Mouse (Mus musculus): ENCODE measurements around the gene Adgra1. TPM values are rescaled to one million over a fixed set of nuclear protein-coding genes. Genes with fewer than 3 reads are reported as not detected.

Gene Adgra1
- polyA plus RNA-seq, 1 experiment from 2014 or later, result 31.5 TPM

DNA sequence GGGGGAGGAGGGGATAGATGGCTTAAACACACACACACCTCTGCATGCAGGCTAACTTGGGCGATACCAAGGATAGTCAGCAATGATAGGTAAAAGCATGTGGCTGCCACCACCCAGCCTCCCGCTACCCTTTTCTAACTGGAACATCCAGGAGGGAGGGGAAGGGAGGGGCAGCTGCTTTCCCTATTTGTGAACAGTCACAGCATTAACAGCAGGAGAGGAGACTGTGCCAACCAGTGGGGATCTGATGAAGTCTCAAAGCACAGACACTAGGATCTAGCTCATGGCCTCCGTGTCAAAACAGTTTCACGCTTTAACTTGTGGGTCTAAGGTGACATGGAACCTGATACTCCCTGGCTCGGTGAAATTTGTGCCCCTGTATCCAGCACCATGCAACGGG is 23.9 kb upstream of the Adgra1 start:
- Histone ChIP-seq H3K36me3 (ENCODE audit: control insufficient read depth, insufficient read depth, low read length) (no peaks in the 10 kb centered on the region), H3K4me3 (ENCODE audit: low read depth, low read length) (no peak overlapping the region), H3K4me1 (ENCODE audit: control insufficient read depth, insufficient read depth, low read length) (peaks cover 8% of the 10 kb centered on the region; the same call in 1 of the 2 replicates), H3K9ac (ENCODE audit: low read depth, low read length) (no peak overlapping the region), H3K4me2 (ENCODE audit: low read length) (no peak overlapping the region), H3K27me3 (ENCODE audit: control insufficient read depth, insufficient read depth, low read depth, low read length) (no peaks in the 10 kb centered on the region), H3K27ac (ENCODE audit: low read length) (no peak overlapping the region), H3K9me3 (replicated peaks; ENCODE audit: control insufficient read depth, low read length, poor library complexity, severe bottlenecking) (no peaks in the 10 kb centered on the region)
- no peak for ATAC-seq
- WGBS, result 71% methylated on average over 6 of the region's 6 CpGs

DNA sequence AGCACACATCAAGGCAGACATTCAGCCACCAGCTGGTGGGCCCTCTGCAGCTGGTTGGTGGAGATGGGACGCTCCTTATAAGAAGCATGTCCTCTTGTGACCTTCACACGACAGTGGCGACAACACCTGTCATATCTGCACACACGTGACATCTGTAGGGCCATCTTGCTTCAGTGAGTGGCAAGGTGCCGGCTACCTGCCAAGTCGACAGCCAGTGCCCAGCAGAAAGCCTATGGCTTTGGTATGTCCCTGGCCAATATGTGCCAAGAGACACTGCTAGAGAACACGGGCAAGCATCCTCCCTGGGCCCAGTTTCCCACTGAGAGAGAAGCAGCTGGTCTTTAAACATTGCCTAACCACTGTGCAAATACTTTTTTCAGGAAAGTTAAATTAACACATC is 22.3 kb upstream of the Adgra1 start:
- Histone ChIP-seq H3K4me3 (ENCODE audit: low read depth, low read length) (no peak overlapping the region), H3K4me2 (ENCODE audit: low read length) (no peak overlapping the region), H3K27me3 (ENCODE audit: control insufficient read depth, insufficient read depth, low read depth, low read length) (no peaks in the 10 kb centered on the region), H3K36me3 (ENCODE audit: control insufficient read depth, insufficient read depth, low read length) (no peaks in the 10 kb centered on the region), H3K4me1 (ENCODE audit: control insufficient read depth, insufficient read depth, low read length) (no peaks in the 10 kb centered on the region), H3K27ac (ENCODE audit: low read length) (no peak overlapping the region), H3K9me3 (replicated peaks; ENCODE audit: control insufficient read depth, low read length, poor library complexity, severe bottlenecking) (no peaks in the 10 kb centered on the region), H3K9ac (ENCODE audit: low read depth, low read length) (no peak overlapping the region)
- WGBS, result 94% methylated on average over 7 of the region's 7 CpGs
- no peak for ATAC-seq

DNA sequence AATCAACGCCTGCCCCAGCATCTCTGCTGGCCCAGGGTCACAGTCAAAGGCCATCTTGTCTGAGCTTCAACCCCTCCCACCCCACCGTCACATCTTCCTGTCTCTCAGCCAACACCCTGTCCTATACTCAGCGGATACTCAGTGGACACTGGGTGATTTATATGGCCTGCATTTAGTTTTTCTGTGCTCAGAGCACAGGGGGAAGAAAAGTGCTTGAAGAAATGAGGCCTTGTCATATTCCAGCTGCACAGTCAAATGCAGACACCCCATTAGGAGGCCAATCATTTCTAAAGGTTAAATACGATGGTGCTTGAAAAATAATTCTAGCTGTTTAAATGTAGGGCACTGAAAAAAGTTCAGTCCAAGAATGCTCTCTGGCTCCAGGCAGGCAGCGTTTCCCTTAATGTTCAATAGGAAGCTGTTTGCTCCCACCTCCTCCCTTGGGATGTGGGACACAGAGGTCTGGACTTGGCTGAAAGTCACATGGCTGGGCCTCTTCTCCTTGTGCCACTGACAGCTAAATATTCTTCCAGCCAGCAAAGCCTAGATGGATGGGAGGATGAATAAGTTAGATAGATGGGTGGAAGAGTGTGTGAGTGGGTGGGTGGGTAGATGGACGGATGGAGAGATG is 20.3 kb upstream of the Adgra1 start:
- 92% methylated on average over 6 of the region's 6 CpGs for WGBS
- H3K4me3 ChIP-seq (ENCODE audit: low read depth, low read length), result no peak overlapping the region
- ATAC-seq, result no peak
- H3K9ac ChIP-seq (ENCODE audit: low read depth, low read length), result no peak overlapping the region
- H3K27me3 ChIP-seq (ENCODE audit: control insufficient read depth, insufficient read depth, low read depth, low read length), result no peaks in the 10 kb centered on the region
- no peak overlapping the region for H3K4me2 ChIP-seq (ENCODE audit: low read length)
- no peaks in the 10 kb centered on the region for H3K9me3 ChIP-seq (replicated peaks; ENCODE audit: control insufficient read depth, low read length, poor library complexity, severe bottlenecking)
- no peaks in the 10 kb centered on the region for H3K36me3 ChIP-seq (ENCODE audit: control insufficient read depth, insufficient read depth, low read length)
- H3K27ac ChIP-seq (ENCODE audit: low read length), result no peak overlapping the region
- H3K4me1 ChIP-seq (ENCODE audit: control insufficient read depth, insufficient read depth, low read length), result no peaks in the 10 kb centered on the region

DNA sequence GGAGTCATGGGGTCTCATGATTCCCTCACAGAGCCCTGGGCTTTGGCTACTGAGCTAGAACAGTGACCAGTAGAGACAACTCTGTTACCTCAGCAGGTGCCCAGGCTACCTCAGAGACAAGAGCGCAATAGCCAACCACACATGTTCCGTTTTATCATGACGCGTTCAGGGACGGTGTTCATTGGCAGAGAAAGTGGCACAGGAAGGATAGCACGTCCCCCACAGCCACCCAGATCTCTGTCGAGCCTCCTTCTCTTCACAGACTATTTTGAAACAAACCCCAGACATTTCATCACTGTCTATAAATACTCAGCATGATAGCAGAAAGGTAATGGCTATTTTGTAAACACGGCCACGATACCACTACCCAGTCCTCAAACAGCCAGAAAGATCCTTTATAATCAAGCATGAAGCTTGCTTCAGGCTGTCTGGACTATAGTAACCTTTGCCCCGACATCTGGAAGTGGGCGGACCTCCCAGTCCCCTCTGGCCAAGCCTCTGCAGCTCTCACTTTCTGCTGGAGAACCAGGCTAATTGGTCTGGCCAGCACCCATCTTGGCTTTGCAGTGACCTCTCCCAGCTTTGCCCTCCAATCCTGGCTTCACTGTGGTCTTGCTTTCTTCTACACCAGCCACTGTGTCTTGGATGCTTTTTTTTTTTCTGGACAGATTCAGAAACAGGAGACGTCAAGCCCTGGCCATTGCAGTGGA is 11.5 kb upstream of the Adgra1 start:
- H3K4me2 ChIP-seq (ENCODE audit: low read length), result no peak overlapping the region
- no peaks in the 10 kb centered on the region for H3K36me3 ChIP-seq (ENCODE audit: control insufficient read depth, insufficient read depth, low read length)
- ATAC-seq, result no peak
- no peak overlapping the region for H3K27ac ChIP-seq (ENCODE audit: low read length)
- H3K4me1 ChIP-seq (ENCODE audit: control insufficient read depth, insufficient read depth, low read length), result no peaks in the 10 kb centered on the region; the same call in 1 of the 2 replicates
- no peak overlapping the region for H3K9ac ChIP-seq (ENCODE audit: low read depth, low read length)
- 80% methylated on average over 12 of the region's 12 CpGs for WGBS
- no peaks in the 10 kb centered on the region for H3K9me3 ChIP-seq (replicated peaks; ENCODE audit: control insufficient read depth, low read length, poor library complexity, severe bottlenecking)
- H3K4me3 ChIP-seq (ENCODE audit: low read depth, low read length), result no peak overlapping the region
- no peaks in the 10 kb centered on the region for H3K27me3 ChIP-seq (ENCODE audit: control insufficient read depth, insufficient read depth, low read depth, low read length)

DNA sequence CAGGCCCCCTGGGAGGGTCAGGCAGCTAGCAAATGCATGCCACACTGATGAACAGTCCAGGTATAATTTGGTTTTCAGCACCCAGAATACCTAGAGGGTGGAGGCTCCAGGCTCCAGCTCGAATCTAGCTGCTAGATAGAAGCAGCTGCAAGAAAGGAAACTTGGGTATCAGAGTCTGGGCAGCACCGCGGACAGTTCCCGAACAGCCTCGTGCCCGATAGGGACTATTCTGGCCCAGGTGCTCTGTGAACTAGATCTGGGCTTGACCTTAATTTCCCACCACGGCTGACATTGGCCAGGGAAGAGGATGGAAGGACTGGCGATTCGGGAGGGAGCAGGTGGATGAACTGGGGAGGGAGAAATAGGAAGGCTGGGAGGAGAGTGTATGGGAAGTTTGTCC is 6.3 kb upstream of the Adgra1 start:
- no peak for ATAC-seq
- Histone ChIP-seq H3K4me1 (ENCODE audit: control insufficient read depth, insufficient read depth, low read length) (peaks cover 2% of the 10 kb centered on the region; the same call in 1 of the 2 replicates), H3K27ac (ENCODE audit: low read length) (no peak overlapping the region), H3K9me3 (replicated peaks; ENCODE audit: control insufficient read depth, low read length, poor library complexity, severe bottlenecking) (no peaks in the 10 kb centered on the region), H3K36me3 (ENCODE audit: control insufficient read depth, insufficient read depth, low read length) (no peaks in the 10 kb centered on the region), H3K4me2 (ENCODE audit: low read length) (no peak overlapping the region), H3K4me3 (ENCODE audit: low read depth, low read length) (no peak overlapping the region), H3K9ac (ENCODE audit: low read depth, low read length) (no peak overlapping the region), H3K27me3 (ENCODE audit: control insufficient read depth, insufficient read depth, low read depth, low read length) (no peaks in the 10 kb centered on the region; the same call in 1 of the 2 replicates)
- 20% methylated on average over 9 of the region's 9 CpGs for WGBS

DNA sequence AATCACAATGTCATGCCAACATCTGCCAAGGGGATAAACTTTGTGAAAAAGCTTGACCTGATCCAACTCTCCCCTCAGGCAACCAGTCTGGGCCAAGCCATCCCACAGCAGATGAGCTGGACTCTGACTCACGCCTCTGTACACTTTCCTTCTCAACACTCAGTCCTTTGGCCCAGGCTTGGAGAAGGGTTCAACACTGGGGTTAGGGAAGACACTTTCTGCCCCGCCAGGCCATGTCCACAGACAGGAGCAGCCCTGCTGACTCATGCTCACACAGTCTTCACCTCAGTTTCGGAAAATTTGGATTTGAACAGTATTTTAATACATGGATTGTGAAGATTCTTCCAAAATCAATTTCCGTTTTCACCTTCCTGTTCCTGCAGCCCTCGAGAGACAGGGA is 442 bp upstream of the Adgra1 start:
- Histone ChIP-seq H3K9ac (ENCODE audit: low read depth, low read length) (peak overlapping the region; percentile 69), H3K27me3 (ENCODE audit: control insufficient read depth, insufficient read depth, low read depth, low read length) (no peaks in the 10 kb centered on the region), H3K9me3 (replicated peaks; ENCODE audit: control insufficient read depth, low read length, poor library complexity, severe bottlenecking) (no peaks in the 10 kb centered on the region), H3K36me3 (ENCODE audit: control insufficient read depth, insufficient read depth, low read length) (no peaks in the 10 kb centered on the region), H3K27ac (ENCODE audit: low read length) (peak overlapping the region; percentile 90), H3K4me3 (ENCODE audit: low read depth, low read length) (peak overlapping the region; percentile 47), H3K4me2 (ENCODE audit: low read length) (peak overlapping the region; percentile 74), H3K4me1 (ENCODE audit: control insufficient read depth, insufficient read depth, low read length) (peaks cover 38% of the 10 kb centered on the region)
- 22% methylated on average over 5 of the region's 5 CpGs for WGBS
- ATAC-seq, result 0 out of 2 replicates have a peak, but pooled peaks have one; percentile 12

DNA sequence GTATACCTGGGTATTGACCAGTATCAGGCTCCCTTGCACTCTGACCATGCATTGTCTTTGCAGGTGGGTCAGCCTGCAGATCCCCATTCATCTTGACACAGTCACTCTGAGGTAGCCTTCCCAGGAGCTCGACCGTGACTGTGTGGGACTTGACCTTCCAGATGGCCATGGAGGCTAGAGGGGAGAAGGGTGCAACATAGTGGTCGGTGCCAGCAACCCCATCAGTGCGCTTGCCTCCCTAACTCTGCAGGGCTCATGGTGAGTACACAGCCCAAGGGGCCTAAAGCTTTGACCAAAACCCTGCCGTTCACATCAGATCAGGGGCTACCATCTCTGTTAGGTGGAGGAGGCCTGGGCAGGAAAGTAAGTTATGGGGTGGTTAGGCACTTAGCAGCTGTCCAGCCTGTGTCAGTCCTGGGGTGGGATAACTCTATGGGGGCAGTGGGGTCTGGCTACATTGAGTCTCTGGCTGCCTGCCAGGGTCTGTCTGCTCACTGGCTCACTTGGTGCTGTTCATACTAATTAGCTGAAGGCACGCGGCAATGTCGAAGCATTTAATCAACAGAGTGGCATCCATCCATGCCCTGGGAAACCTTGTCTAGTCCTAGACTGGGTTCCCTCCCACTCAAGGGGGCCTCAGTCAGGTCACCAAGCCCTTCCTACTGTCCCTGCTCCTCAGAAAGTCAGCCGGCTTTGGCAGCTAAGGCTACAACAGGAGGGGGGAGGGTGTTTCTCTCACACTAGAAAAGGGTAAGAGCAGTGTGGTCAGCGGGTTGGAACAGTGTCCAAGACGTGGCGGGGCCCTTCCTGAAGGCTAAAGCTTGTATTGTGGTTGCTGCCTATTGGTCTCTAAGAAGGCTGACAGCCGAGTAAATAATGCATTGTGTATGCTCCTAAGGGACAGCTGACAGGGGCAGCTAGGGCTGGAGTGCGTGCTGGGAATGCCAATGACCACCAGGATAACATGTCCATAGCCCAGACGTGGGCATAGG is 1.5 kb downstream of the Adgra1 start:
- Histone ChIP-seq H3K4me1 (ENCODE audit: control insufficient read depth, insufficient read depth, low read length) (peaks cover 36% of the 10 kb centered on the region), H3K27ac (ENCODE audit: low read length) (peak overlapping the region; percentile 90), H3K9ac (ENCODE audit: low read depth, low read length) (peak overlapping the region; percentile 69)

DNA sequence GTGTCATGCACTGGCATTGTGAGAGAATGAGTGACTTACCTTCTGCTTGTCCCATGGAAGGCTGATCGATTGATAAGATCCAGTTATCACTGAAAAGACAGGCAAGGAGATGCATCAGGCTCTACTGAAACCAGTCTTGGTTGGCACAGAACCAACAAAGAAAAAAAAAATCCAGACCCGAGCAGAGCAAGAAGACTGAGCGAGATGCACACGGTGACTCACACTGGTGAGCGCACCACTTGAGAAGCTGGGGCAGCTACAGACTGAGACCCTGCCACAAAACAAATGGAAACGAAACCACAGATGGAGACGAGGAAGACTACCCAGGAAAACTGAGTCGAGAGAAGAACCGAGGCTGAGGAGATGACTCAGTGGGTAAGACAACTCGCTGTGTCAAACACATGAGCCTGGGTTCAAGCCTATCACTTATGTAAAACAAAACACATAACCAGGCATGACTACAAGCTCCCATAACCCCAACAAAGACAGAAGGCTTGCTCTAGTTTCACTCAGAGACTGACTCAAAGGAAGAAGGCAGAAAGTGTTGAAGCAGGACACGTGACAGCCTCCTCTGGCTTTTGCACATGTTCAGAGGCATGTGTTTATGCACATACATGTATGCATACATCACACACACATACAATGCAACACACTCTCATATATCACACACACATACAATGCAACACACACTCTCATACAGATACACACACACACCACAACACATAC is 6.6 kb downstream of the Adgra1 start:
- 89% methylated on average over 11 of the region's 11 CpGs for WGBS
- H3K36me3 ChIP-seq (ENCODE audit: control insufficient read depth, insufficient read depth, low read length), result no peaks in the 10 kb centered on the region; the same call in 1 of the 2 replicates
- peaks cover 19% of the 10 kb centered on the region for H3K4me1 ChIP-seq (ENCODE audit: control insufficient read depth, insufficient read depth, low read length)
- H3K9me3 ChIP-seq (replicated peaks; ENCODE audit: control insufficient read depth, low read length, poor library complexity, severe bottlenecking), result no peaks in the 10 kb centered on the region
- H3K4me2 ChIP-seq (ENCODE audit: low read length), result no peak overlapping the region
- no peak overlapping the region for H3K4me3 ChIP-seq (ENCODE audit: low read depth, low read length)
- no peaks in the 10 kb centered on the region for H3K27me3 ChIP-seq (ENCODE audit: control insufficient read depth, insufficient read depth, low read depth, low read length)
- H3K9ac ChIP-seq (ENCODE audit: low read depth, low read length), result no peak overlapping the region
- no peak overlapping the region for H3K27ac ChIP-seq (ENCODE audit: low read length)
- no peak for ATAC-seq

More for the DNA sequence above, 1.5 kb downstream of the Adgra1 start:
- ATAC-seq, result peak; percentile 52
- Histone ChIP-seq H3K36me3 (ENCODE audit: control insufficient read depth, insufficient read depth, low read length) (no peaks in the 10 kb centered on the region), H3K9me3 (replicated peaks; ENCODE audit: control insufficient read depth, low read length, poor library complexity, severe bottlenecking) (no peaks in the 10 kb centered on the region), H3K4me3 (ENCODE audit: low read depth, low read length) (peak overlapping the region; percentile 47), H3K27me3 (ENCODE audit: control insufficient read depth, insufficient read depth, low read depth, low read length) (no peaks in the 10 kb centered on the region), H3K4me2 (ENCODE audit: low read length) (peak overlapping the region; percentile 74)
- WGBS, result 17% methylated on average over 15 of the region's 15 CpGs

All from midbrain, embryonic 16.5 days (tissue).